Mouse (Mus musculus) brown adipose tissue, adult 24 weeks (tissue): ENCODE measurements around the gene Hist1h4f. TPM values are rescaled to one million over a fixed set of nuclear protein-coding genes. Genes with fewer than 3 reads are reported as not detected.
"Not testable (repeated sequence)": the region's sequence is repeated elsewhere in the genome, so short reads cannot be mapped to it uniquely, and the experiment has no call there.

Experiments used
- H3K27ac ChIP-seq: fragments of 200-500 bp; replicated peaks from 2 replicates; pipeline ENCODE4 v1.5.1; 2012; ENCODE audit warnings: low read depth, mild to moderate bottlenecking, low read length
- H3K4me1 ChIP-seq: fragments of 200-500 bp; 2 replicates; pipeline ENCODE4 v1.6.1; 2012; ENCODE audit warnings: low read length, mixed read lengths; ENCODE audit not compliant: control insufficient read depth, insufficient read depth, insufficient read length
- H3K4me3 ChIP-seq: fragments of 200-500 bp; 2 replicates; pipeline ENCODE4 v1.5.1; 2012; ENCODE audit warnings: low read depth, mild to moderate bottlenecking, low read length, moderate library complexity; ENCODE audit not compliant: insufficient read depth
- polyA plus RNA-seq: library from polyadenylated mRNA; stranded (reverse); fragments of >200 nt; gene quantifications from 2 replicates; pipeline ENCODE4 v1.2.4, GENCODE M21; 2012; ENCODE audit not compliant: missing spikeins, insufficient read depth, insufficient read length

The Hist1h4f gene
- polyA plus RNA-seq, 1 experiment, result not detected

- Histone ChIP-seq H3K4me1 (no peaks in the 10 kb centered on the region), H3K4me3 (peak overlapping the region; percentile 69), H3K27ac (no peak overlapping the region; the same call in 1 of the 2 replicates)
These were observed 2.9 kb upstream of the Hist1h4f start for GRCm38 (mm10) chr13:23554393-23554792.

GRCm38 (mm10) chr13:23552962-23553361 lies 1.5 kb upstream of the Hist1h4f start, which contains the start of gene Hist1h1d:
Hist1h1d (plus strand) TSS chr13:23553262.
- no peak within 1 kb of the TSS for H3K4me3 ChIP-seq
- no peak within 1 kb of the TSS for H3K27ac ChIP-seq

GRCm38 (mm10) chr13:23551931-23552914 lies 775 bp upstream of the Hist1h4f start:
- Histone ChIP-seq H3K4me3 (peak overlapping the region; percentile 50; the same call in 1 of the 2 replicates), H3K4me1 (no peaks in the 10 kb centered on the region), H3K27ac (0 out of 2 replicates have a peak overlapping the region, but pooled peaks have one; percentile 5)

More at GRCm38 (mm10) chr13:23552962-23553361, 1.5 kb upstream of the Hist1h4f start, which contains the start of gene Hist1h1d:
- H3K4me1 ChIP-seq, result no peaks in the 10 kb centered on the region

GRCm38 (mm10) chr13:23550761-23551145 lies 695 bp downstream of the Hist1h4f start:
- H3K27ac ChIP-seq, result no peak overlapping the region
- no peaks in the 10 kb centered on the region for H3K4me1 ChIP-seq

GRCm38 (mm10) chr13:23546694-23547093 lies 4.8 kb downstream of the Hist1h4f start:
- H3K4me3 ChIP-seq, result no peak overlapping the region
- no peak overlapping the region for H3K27ac ChIP-seq
- H3K4me1 ChIP-seq, result no peaks in the 10 kb centered on the region

More at GRCm38 (mm10) chr13:23550761-23551145, 695 bp downstream of the Hist1h4f start:
- peak overlapping the region; percentile 50; the same call in 1 of the 2 replicates for H3K4me3 ChIP-seq

GRCm38 (mm10) chr13:23544787-23545120 lies 6.7 kb downstream of the Hist1h4f start:
- H3K4me1 ChIP-seq, H3K27ac ChIP-seq: not testable (repeated sequence)
- peak overlapping the region; percentile 84 for H3K4me3 ChIP-seq

GRCm38 (mm10) chr13:23543965-23544786 lies 7.3 kb downstream of the Hist1h4f start, which contains the start of gene Hist1h3f:
Hist1h3f (plus strand) TSS chr13:23544052.
- H3K4me3 ChIP-seq, result peak within 1 kb of the TSS; percentile 84
- H3K4me1 ChIP-seq, result no peaks in the 10 kb centered on the region
- 0 out of 2 replicates have a peak within 1 kb of the TSS, but pooled peaks have one; percentile 40 for H3K27ac ChIP-seq

- not testable (repeated sequence) for H3K4me1 ChIP-seq
- Histone ChIP-seq H3K4me3 (peak within 1 kb of the TSS; percentile 74), H3K27ac (0 out of 2 replicates have a peak within 1 kb of the TSS, but pooled peaks have one; percentile 40)
These were observed 8.3 kb downstream of the Hist1h4f start, which contains the start of gene Hist1h2bh for GRCm38 (mm10) chr13:23542999-23543607. Hist1h2bh (minus strand) TSS chr13:23543392.

GRCm38 (mm10) chr13:23542225-23542980 lies 9.0 kb downstream of the Hist1h4f start:
- H3K27ac ChIP-seq, H3K4me1 ChIP-seq: not testable (repeated sequence)
- peak overlapping the region; percentile 74 for H3K4me3 ChIP-seq

GRCm38 (mm10) chr13:23541497-23541896 lies 10.0 kb downstream of the Hist1h4f start:
- Histone ChIP-seq H3K4me3 (no peak overlapping the region), H3K4me1 (no peaks in the 10 kb centered on the region), H3K27ac (no peak overlapping the region)

GRCm38 (mm10) chr13:23539821-23540220 lies 11.6 kb downstream of the Hist1h4f start:
- not testable (repeated sequence) for H3K4me3 ChIP-seq, H3K27ac ChIP-seq, H3K4me1 ChIP-seq

- Histone ChIP-seq H3K4me1 (0 out of 2 replicates have a peak, but pooled peaks cover 2% of the 10 kb centered on the region), H3K4me3 (no peak overlapping the region), H3K27ac (no peak overlapping the region)
These were observed 13.2 kb downstream of the Hist1h4f start for GRCm38 (mm10) chr13:23538249-23538648.

GRCm38 (mm10) chr13:23537006-23537710 lies 14.3 kb downstream of the Hist1h4f start:
- no peak overlapping the region for H3K27ac ChIP-seq
- no peak overlapping the region for H3K4me3 ChIP-seq
- peaks cover 8% of the 10 kb centered on the region for H3K4me1 ChIP-seq
